Mouse (Mus musculus) liver, adult (tissue): ENCODE results near the gene Meis1.

ENCODE experiments used
- GATA4 ChIP-seq: IDR thresholded peaks from 2 replicates; pipeline ENCODE4 v1.6.1; 2014; ENCODE audit warnings: mild to moderate bottlenecking, low read length; ENCODE audit not compliant: insufficient replicate concordance

The Meis1 gene

GRCm38 (mm10) chr11:18983813-18984212 is 35.0 kb downstream of the Meis1 start:
- no peak for TF ChIP-seq GATA4

- TF ChIP-seq GATA4 = no peak
Observed at GRCm38 (mm10) chr11:18983294-18983693, 35.5 kb downstream of the Meis1 start.

GRCm38 (mm10) chr11:18982331-18982730 is 36.5 kb downstream of the Meis1 start:
- TF ChIP-seq GATA4 = no peak

- peak; percentile 48; the same call in 1 of the 2 replicates for TF ChIP-seq GATA4
Observed at GRCm38 (mm10) chr11:18981367-18981766, 37.4 kb downstream of the Meis1 start.

GRCm38 (mm10) chr11:18980615-18981014 is 38.2 kb downstream of the Meis1 start:
- no peak for TF ChIP-seq GATA4

GRCm38 (mm10) chr11:18975087-18975486 is 43.7 kb downstream of the Meis1 start:
- TF ChIP-seq GATA4 = no peak

- peak; percentile 28; the same call in 1 of the 2 replicates for TF ChIP-seq GATA4
Observed at GRCm38 (mm10) chr11:18973808-18974207, 45.0 kb downstream of the Meis1 start.

GRCm38 (mm10) chr11:18972968-18973367 is 45.8 kb downstream of the Meis1 start:
- TF ChIP-seq GATA4 = no peak

- no peak for TF ChIP-seq GATA4
Observed at GRCm38 (mm10) chr11:18971551-18971950, 47.2 kb downstream of the Meis1 start.

- TF ChIP-seq GATA4 = peak; percentile 87
Observed at GRCm38 (mm10) chr11:18969920-18970336, 48.9 kb downstream of the Meis1 start.

GRCm38 (mm10) chr11:18964418-18964817 is 54.4 kb downstream of the Meis1 start:
- TF ChIP-seq GATA4 = 0 out of 2 replicates have a peak, but pooled peaks have one; percentile 20

GRCm38 (mm10) chr11:18963202-18964136 is 55.3 kb downstream of the Meis1 start:
- no peak for TF ChIP-seq GATA4

- TF ChIP-seq GATA4 = no peak
Observed at GRCm38 (mm10) chr11:18959465-18959864, 59.3 kb downstream of the Meis1 start.

GRCm38 (mm10) chr11:18957805-18958770 is 60.7 kb downstream of the Meis1 start:
- TF ChIP-seq GATA4 = no peak

- TF ChIP-seq GATA4 = peak; percentile 90; the same call in 1 of the 2 replicates
Observed at GRCm38 (mm10) chr11:18957097-18957804, 61.5 kb downstream of the Meis1 start.
